Comparison of ENCODE assay signal across 16 mouse cellular contexts in genomic region chr2:142149310-142149709, GRCm38 (mm10).
A peak's percentile ranks its signal among the peaks of the same experiment; 100 is the strongest.
DNase-seq lines count a peak whose midpoint lies in the region; ATAC-seq lines count a peak whose summit lies in the region.
"Had no signal": no experiment of that assay in that cellular context is flagged by ENCODE, and none has a peak within 500 bp of the region (broad histone marks: within the 10 kb centered on the region; RNA-seq: fewer than 3 reads in every experiment).

No protein-coding gene starts in this region.

- H3K4me3 ChIP-seq in limb, embryonic 13.5 days, result no peak overlapping the region
- no peak overlapping the region for H3K4me3 ChIP-seq in limb, embryonic 10.5 days
- H3K4me3 ChIP-seq in embryonic facial prominence, embryonic 15.5 days (replicated peaks), result no peak overlapping the region
- H3K4me3 ChIP-seq: forebrain, embryonic 13.5 days; forebrain, embryonic 15.5 days had no signal

- H3K27ac ChIP-seq in limb, embryonic 13.5 days, result no peak overlapping the region
- H3K27ac ChIP-seq in limb, embryonic 10.5 days, result no peak overlapping the region
- H3K27ac ChIP-seq in embryonic facial prominence, embryonic 15.5 days (replicated peaks), result 0 out of 2 replicates have a peak overlapping the region, but pooled peaks have one; percentile 39
- H3K27ac ChIP-seq: forebrain, embryonic 13.5 days; forebrain, embryonic 15.5 days had no signal

- H3K9ac ChIP-seq in limb, embryonic 13.5 days, result no peak overlapping the region
- H3K9ac ChIP-seq in embryonic facial prominence, embryonic 15.5 days, result no peak overlapping the region
- H3K9ac ChIP-seq: forebrain, embryonic 13.5 days; forebrain, embryonic 15.5 days; forebrain, postnatal 0 days had no signal

- no peaks in the 10 kb centered on the region for H3K36me3 ChIP-seq in limb, embryonic 13.5 days
- no peaks in the 10 kb centered on the region for H3K36me3 ChIP-seq in limb, embryonic 10.5 days
- H3K36me3 ChIP-seq in embryonic facial prominence, embryonic 15.5 days, result no peaks in the 10 kb centered on the region
- H3K36me3 ChIP-seq: forebrain, embryonic 15.5 days had no signal

- no peak overlapping the region for H3K4me2 ChIP-seq in limb, embryonic 13.5 days (replicated peaks)
- no peak overlapping the region for H3K4me2 ChIP-seq in embryonic facial prominence, embryonic 15.5 days (replicated peaks)
- H3K4me2 ChIP-seq: forebrain, embryonic 13.5 days; forebrain, embryonic 15.5 days had no signal

- H3K4me1 ChIP-seq in limb, embryonic 13.5 days, result no peaks in the 10 kb centered on the region
- no peaks in the 10 kb centered on the region for H3K4me1 ChIP-seq in limb, embryonic 10.5 days
- no peaks in the 10 kb centered on the region for H3K4me1 ChIP-seq in embryonic facial prominence, embryonic 15.5 days
- H3K4me1 ChIP-seq: forebrain, embryonic 13.5 days; forebrain, embryonic 15.5 days had no signal

- WGBS in limb, embryonic 13.5 days, result 63% methylated on average over 2 of the region's 2 CpGs
- 94% methylated on average over 2 of the region's 2 CpGs for WGBS in limb, embryonic 10.5 days
- 35% methylated on average over 2 of the region's 2 CpGs for WGBS in embryonic facial prominence, embryonic 15.5 days

- peak; percentile 48 for ATAC-seq in limb, embryonic 13.5 days (ENCODE audit: low FRiP score, low read depth)
- peak; percentile 51; the same call in 1 of the 2 replicates for ATAC-seq in embryonic facial prominence, embryonic 15.5 days (ENCODE audit: insufficient number of reproducible peaks, low FRiP score, low TSS enrichment, low read depth)
- ATAC-seq: forebrain, embryonic 13.5 days; forebrain, embryonic 15.5 days; forebrain, postnatal 0 days had no signal

- no peaks in the 10 kb centered on the region for H3K9me3 ChIP-seq in limb, embryonic 13.5 days
- no peaks in the 10 kb centered on the region for H3K9me3 ChIP-seq in limb, embryonic 10.5 days (replicated peaks)
- no peaks in the 10 kb centered on the region for H3K9me3 ChIP-seq in embryonic facial prominence, embryonic 15.5 days (replicated peaks)
- H3K9me3 ChIP-seq: forebrain, embryonic 13.5 days; forebrain, embryonic 15.5 days had no signal

- DNase-seq in limb, embryonic 10.5 days (ENCODE audit: low spot score), result no peak
- no peak for DNase-seq in thymus, postnatal 14 days
- DNase-seq in cerebellum, adult 9-11 months, result no peak
- DNase-seq: adrenal gland, adult 2 months; adrenal gland, postnatal 10 days; adrenal gland, postnatal 25 days; cerebellum, adult 11 months; cerebellum, adult 18-20 months; cerebellum, adult 8-10 months; cerebellum, postnatal 10 days; cerebellum, postnatal 25 days; forebrain, postnatal 0 days had no signal

- H3K27me3 ChIP-seq in limb, embryonic 13.5 days, result no peaks in the 10 kb centered on the region
- no peaks in the 10 kb centered on the region for H3K27me3 ChIP-seq in limb, embryonic 10.5 days (ENCODE audit: low read depth, poor library complexity, severe bottlenecking)
- H3K27me3 ChIP-seq in embryonic facial prominence, embryonic 15.5 days, result no peaks in the 10 kb centered on the region
- H3K27me3 ChIP-seq: forebrain, embryonic 13.5 days; forebrain, embryonic 15.5 days had no signal
